Mouse (Mus musculus) midbrain, embryonic 11.5 days (tissue): ENCODE results near the gene Narfl. TPM values are rescaled to one million over a fixed set of nuclear protein-coding genes. Genes with fewer than 3 reads are reported as not detected.

Experiments
- ATAC-seq: fragments of 200-750 bp; cut with Nextera tagmentation; 2 replicates; pipeline ENCODE4 v1.8.0; 2017; ENCODE audit warnings: moderate TSS enrichment, moderate library complexity; ENCODE audit not compliant: low FRiP score
- DNase-seq: peaks from one replicate; pipeline ENCODE4 v3.0.0; 2015; ENCODE audit warnings: low spot score; ENCODE audit errors: missing footprints
- H3K27ac ChIP-seq: fragments of 300-500 bp; sonication (generic); 2 replicates; pipeline ENCODE4 v1.5.1; 2014; ENCODE audit warnings: low read depth, low read length
- H3K27me3 ChIP-seq: fragments of 300-500 bp; sonication (generic); 2 replicates; pipeline ENCODE4 v1.6.1; 2014; ENCODE audit warnings: mild to moderate bottlenecking, low read length, moderate library complexity, mixed read lengths; ENCODE audit not compliant: control insufficient read depth, insufficient read depth
- H3K36me3 ChIP-seq: fragments of 300-500 bp; sonication (generic); 2 replicates; pipeline ENCODE4 v1.6.1; 2014; ENCODE audit warnings: mild to moderate bottlenecking, low read length, moderate library complexity, mixed read lengths; ENCODE audit not compliant: control insufficient read depth, insufficient read depth
- H3K4me1 ChIP-seq: fragments of 300-500 bp; sonication (generic); 2 replicates; pipeline ENCODE4 v1.6.1; 2014; ENCODE audit warnings: low read length; ENCODE audit not compliant: control insufficient read depth, insufficient read depth
- H3K4me2 ChIP-seq: fragments of 300-500 bp; sonication (generic); 2 replicates; pipeline ENCODE4 v1.6.1; 2014; ENCODE audit warnings: mild to moderate bottlenecking, moderate library complexity
- H3K4me3 ChIP-seq: fragments of 300-500 bp; sonication (generic); 2 replicates; pipeline ENCODE4 v1.5.1; 2014; ENCODE audit warnings: low read depth, low read length
- H3K9ac ChIP-seq: fragments of 300-500 bp; sonication (generic); 2 replicates; pipeline ENCODE4 v1.6.1; 2014; ENCODE audit warnings: low read length
- H3K9me3 ChIP-seq: fragments of 300-500 bp; sonication (generic); 2 replicates; pipeline ENCODE4 v1.6.1; 2016; ENCODE audit warnings: low read length; ENCODE audit not compliant: control insufficient read depth
- WGBS: fragments of 180-500 bp; shearing (Covaris S2); extraction: QIAGEN DNeasy Blood & Tissue Kit; methylation state at CpG from one replicate; pipeline ENCODE4 v1.1.7; 2014; 5-methylcytosine and 5-hydroxymethylcytosine counted together
- polyA plus RNA-seq: library from polyadenylated mRNA; unstranded; fragments of >200 nt; fragmentation: Nextera tagmentation; extraction: Ambion mirVana; gene quantifications from 2 replicates; pipeline ENCODE4 v1.2.1, GENCODE M21; 2014

The Narfl gene
- polyA plus RNA-seq, 1 experiment from 2014 or later, result 23.4 TPM

- WGBS, result under 1% methylated on average over 14 of the region's 14 CpGs
- Histone ChIP-seq H3K4me2 (peak within 1 kb of the TSS; percentile 98), H3K4me1 (peaks cover 54% of the 10 kb centered on the region), H3K27me3 (no peaks in the 10 kb centered on the region), H3K36me3 (0 out of 2 replicates have a peak, but pooled peaks cover 2% of the 10 kb centered on the region), H3K9ac (peak within 1 kb of the TSS; percentile 87), H3K27ac (peak within 1 kb of the TSS; percentile 75), H3K9me3 (no peaks in the 10 kb centered on the region), H3K4me3 (peak within 1 kb of the TSS; percentile 82)
- DNase-seq (no peak), ATAC-seq (peak; percentile 16; the same call in 1 of the 2 replicates)
Observed at GRCm38 (mm10) chr17:25792615-25793014, 19.0 kb downstream of the Narfl start, which contains the start of gene Fam173a. Gene Fam173a (minus strand): TSS chr17:25792901.

GRCm38 (mm10) chr17:25794197-25794596 lies 20.6 kb downstream of the Narfl start:
- Histone ChIP-seq H3K4me2 (peak overlapping the region; percentile 98), H3K4me3 (peak overlapping the region; percentile 89), H3K27me3 (no peaks in the 10 kb centered on the region), H3K36me3 (0 out of 2 replicates have a peak, but pooled peaks cover 2% of the 10 kb centered on the region), H3K9ac (peak overlapping the region; percentile 87), H3K27ac (peak overlapping the region; percentile 75), H3K4me1 (peaks cover 55% of the 10 kb centered on the region), H3K9me3 (no peaks in the 10 kb centered on the region)
- DNase-seq (peak; percentile 91), ATAC-seq (peak; percentile 48)
- 28% methylated on average over 13 of the region's 13 CpGs for WGBS

GRCm38 (mm10) chr17:25794998-25795397 lies 21.4 kb downstream of the Narfl start:
- H3K4me1 ChIP-seq, result peaks cover 55% of the 10 kb centered on the region
- DNase-seq (no peak), ATAC-seq (no peak)
- peak overlapping the region; percentile 89 for H3K4me3 ChIP-seq
- H3K9ac ChIP-seq, result peak overlapping the region; percentile 87
- H3K27ac ChIP-seq, result peak overlapping the region; percentile 75
- WGBS, result 51% methylated on average over 17 of the region's 17 CpGs
- H3K4me2 ChIP-seq, result peak overlapping the region; percentile 98
- no peaks in the 10 kb centered on the region for H3K9me3 ChIP-seq
- no peaks in the 10 kb centered on the region for H3K27me3 ChIP-seq
- no peaks in the 10 kb centered on the region for H3K36me3 ChIP-seq

- Histone ChIP-seq H3K36me3 (no peaks in the 10 kb centered on the region), H3K4me2 (peak within 1 kb of the TSS; percentile 98), H3K9me3 (no peaks in the 10 kb centered on the region), H3K4me3 (peak within 1 kb of the TSS; percentile 89), H3K9ac (peak within 1 kb of the TSS; percentile 87), H3K4me1 (peaks cover 55% of the 10 kb centered on the region), H3K27me3 (no peaks in the 10 kb centered on the region), H3K27ac (peak within 1 kb of the TSS; percentile 75)
- DNase-seq (peak; percentile 95), ATAC-seq (peak; percentile 61)
- 4% methylated on average over 6 of the region's 6 CpGs for WGBS
Observed at GRCm38 (mm10) chr17:25795609-25796092, 22.1 kb downstream of the Narfl start, which contains the start of gene AC134908.4. Gene AC134908.4 (minus strand): TSS chr17:25795659.

GRCm38 (mm10) chr17:25796211-25796771 lies 22.7 kb downstream of the Narfl start:
- Histone ChIP-seq H3K9me3 (no peaks in the 10 kb centered on the region), H3K9ac (peak overlapping the region; percentile 87), H3K4me3 (peak overlapping the region; percentile 89), H3K4me1 (peaks cover 49% of the 10 kb centered on the region), H3K36me3 (no peaks in the 10 kb centered on the region), H3K27ac (peak overlapping the region; percentile 75), H3K4me2 (peak overlapping the region; percentile 98), H3K27me3 (no peaks in the 10 kb centered on the region)
- under 1% methylated on average over 36 of the region's 37 CpGs for WGBS
- DNase-seq, result peak; percentile 96
- ATAC-seq, result no peak

GRCm38 (mm10) chr17:25796951-25797369 lies 23.4 kb downstream of the Narfl start, which contains the start of gene Metrn:
Gene Metrn (minus strand): TSS chr17:25797136.
- Histone ChIP-seq H3K4me2 (peak within 1 kb of the TSS; percentile 98), H3K36me3 (no peaks in the 10 kb centered on the region), H3K9ac (peak within 1 kb of the TSS; percentile 87), H3K4me3 (peak within 1 kb of the TSS; percentile 89), H3K27ac (peak within 1 kb of the TSS; percentile 75), H3K27me3 (no peaks in the 10 kb centered on the region), H3K4me1 (peaks cover 45% of the 10 kb centered on the region), H3K9me3 (no peaks in the 10 kb centered on the region)
- ATAC-seq, result peak; percentile 76
- WGBS, result under 1% methylated on average over 34 of the region's 35 CpGs
- peak; percentile 96 for DNase-seq

- 8% methylated on average over 6 of the region's 6 CpGs for WGBS
- DNase-seq (peak; percentile 97), ATAC-seq (no peak)
- no peaks in the 10 kb centered on the region for H3K36me3 ChIP-seq
- H3K27me3 ChIP-seq, result no peaks in the 10 kb centered on the region
- H3K4me1 ChIP-seq, result peaks cover 30% of the 10 kb centered on the region
- no peak overlapping the region for H3K9ac ChIP-seq
- no peaks in the 10 kb centered on the region for H3K9me3 ChIP-seq
- no peak overlapping the region for H3K4me3 ChIP-seq
- H3K4me2 ChIP-seq, result no peak overlapping the region
- H3K27ac ChIP-seq, result no peak overlapping the region
Observed at GRCm38 (mm10) chr17:25801029-25801428, 27.5 kb downstream of the Narfl start.

GRCm38 (mm10) chr17:25802825-25803517 lies 29.4 kb downstream of the Narfl start:
- H3K27me3 ChIP-seq, result no peaks in the 10 kb centered on the region
- peak; percentile 98 for DNase-seq
- H3K9ac ChIP-seq, result peak overlapping the region; percentile 36
- ATAC-seq, result peak; percentile 94
- peaks cover 21% of the 10 kb centered on the region for H3K4me1 ChIP-seq
- H3K4me2 ChIP-seq, result peak overlapping the region; percentile 39
- H3K27ac ChIP-seq, result peak overlapping the region; percentile 88
- WGBS, result 11% methylated on average over 10 of the region's 10 CpGs
- H3K4me3 ChIP-seq, result no peak overlapping the region; the same call in 1 of the 2 replicates
- H3K36me3 ChIP-seq, result no peaks in the 10 kb centered on the region
- no peaks in the 10 kb centered on the region for H3K9me3 ChIP-seq

GRCm38 (mm10) chr17:25806507-25806906 lies 32.9 kb downstream of the Narfl start:
- ATAC-seq (no peak), DNase-seq (no peak)
- no peak overlapping the region for H3K4me3 ChIP-seq
- no peak overlapping the region for H3K27ac ChIP-seq
- peaks cover 38% of the 10 kb centered on the region for H3K4me1 ChIP-seq
- H3K27me3 ChIP-seq, result no peaks in the 10 kb centered on the region
- no peak overlapping the region for H3K4me2 ChIP-seq
- no peaks in the 10 kb centered on the region for H3K36me3 ChIP-seq
- no peaks in the 10 kb centered on the region for H3K9me3 ChIP-seq
- no peak overlapping the region for H3K9ac ChIP-seq
- WGBS, result 87% methylated on average over 4 of the region's 4 CpGs
